Mouse (Mus musculus): ENCODE measurements at regions not wholly inside any gene's neighbourhood (a gene's known extent, or its start where the extent isn't known, plus 50 kb on each side); places are given as distances from the start of the nearest gene placed in this dataset.

- DNase-seq (ENCODE audit: low spot score), result no peak
Observed at GRCm38 (mm10) chr10:45972240-45972639, 394.6 kb downstream of the Hace1 start.

- no peak for DNase-seq (ENCODE audit: low spot score)
Observed at GRCm38 (mm10) chr10:45982731-45983274, 405.2 kb downstream of the Hace1 start.

- DNase-seq (ENCODE audit: low spot score), result no peak
Observed at GRCm38 (mm10) chr10:45983671-45984335, 406.2 kb downstream of the Hace1 start.

- DNase-seq (ENCODE audit: low spot score), result no peak
Observed at GRCm38 (mm10) chr10:45986341-45986740, 408.7 kb downstream of the Hace1 start.

- no peak for DNase-seq (ENCODE audit: low spot score)
Observed at GRCm38 (mm10) chr10:46006319-46006718, 428.7 kb downstream of the Hace1 start.

GRCm38 (mm10) chr10:46011916-46012596 lies 434.4 kb downstream of the Hace1 start:
- DNase-seq (ENCODE audit: low spot score), result no peak

GRCm38 (mm10) chr10:46012599-46012998 lies 435.0 kb downstream of the Hace1 start:
- DNase-seq (ENCODE audit: low spot score), result no peak

- no peak for DNase-seq (ENCODE audit: low spot score)
Observed at GRCm38 (mm10) chr10:46016295-46016694, 438.7 kb downstream of the Hace1 start.

GRCm38 (mm10) chr10:46045474-46046093 lies 468.0 kb downstream of the Hace1 start:
- DNase-seq (ENCODE audit: low spot score), result no peak

GRCm38 (mm10) chr10:46046094-46046749 lies 468.6 kb downstream of the Hace1 start:
- no peak for DNase-seq (ENCODE audit: low spot score)

- DNase-seq (ENCODE audit: low spot score), result no peak
Observed at GRCm38 (mm10) chr10:46046890-46047414, 469.3 kb downstream of the Hace1 start.

- no peak for DNase-seq (ENCODE audit: low spot score)
Observed at GRCm38 (mm10) chr10:46047591-46047990, 470.0 kb downstream of the Hace1 start.

GRCm38 (mm10) chr10:46057362-46058198 lies 480.0 kb downstream of the Hace1 start:
- DNase-seq (ENCODE audit: low spot score), result no peak

- DNase-seq (ENCODE audit: low spot score), result no peak
Observed at GRCm38 (mm10) chr10:46058199-46058472, 480.5 kb downstream of the Hace1 start.

GRCm38 (mm10) chr10:46059285-46059684 lies 481.7 kb downstream of the Hace1 start:
- no peak for DNase-seq (ENCODE audit: low spot score)

GRCm38 (mm10) chr10:46063831-46064230 lies 486.2 kb downstream of the Hace1 start:
- no peak for DNase-seq (ENCODE audit: low spot score)

GRCm38 (mm10) chr10:46070766-46071165 lies 493.1 kb downstream of the Hace1 start:
- no peak for DNase-seq (ENCODE audit: low spot score)

- no peak for DNase-seq (ENCODE audit: low spot score)
Observed at GRCm38 (mm10) chr10:46071220-46071619, 493.6 kb downstream of the Hace1 start.

GRCm38 (mm10) chr10:46071810-46072549 lies 494.4 kb downstream of the Hace1 start:
- DNase-seq (ENCODE audit: low spot score), result no peak

GRCm38 (mm10) chr10:46072550-46073470 lies 495.2 kb downstream of the Hace1 start:
- DNase-seq (ENCODE audit: low spot score), result no peak
